Mouse (Mus musculus) kidney, postnatal 36 days (tissue): Measurements from ENCODE around the gene Agps.

Experiments
- DNase-seq, 2 experiments: peaks; one replicate each; pipeline ENCODE4 v3.0.0; 2021 to 2022; ENCODE audit warnings: mixed read lengths in 2 of 2

The Agps gene

DNA sequence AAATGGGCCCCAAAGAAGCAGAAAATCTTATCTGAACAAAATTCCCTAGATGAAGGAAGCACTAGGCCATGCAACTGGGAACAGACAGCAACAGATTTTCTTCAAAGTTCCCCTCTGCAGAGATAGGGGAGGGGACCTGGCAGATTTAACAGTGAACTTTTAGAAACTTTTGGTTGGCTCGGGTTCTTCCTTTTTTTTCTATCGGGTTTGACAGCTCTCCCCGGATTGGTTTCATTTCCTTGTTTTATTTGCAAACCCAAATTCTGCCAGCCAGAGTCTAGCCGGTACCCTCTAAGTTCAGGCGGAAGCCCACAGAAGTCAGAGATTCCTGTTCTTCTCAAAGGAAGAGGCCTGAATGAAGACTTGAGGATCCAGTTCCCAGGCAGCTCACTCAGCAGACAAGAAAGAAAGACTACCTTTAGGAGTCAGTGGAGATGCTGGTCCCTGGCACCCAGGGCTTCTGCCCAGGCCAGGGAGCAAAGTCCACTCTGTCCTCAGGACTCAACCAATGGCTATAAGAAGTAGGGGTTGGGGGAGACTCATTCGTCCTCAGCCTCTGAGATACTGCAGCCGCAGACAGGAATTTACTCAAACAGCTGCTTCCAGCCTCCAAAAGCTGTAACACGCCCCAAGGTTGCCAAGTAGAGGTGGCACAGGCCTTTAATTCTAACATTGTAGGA, 2.9 kb upstream of the Agps start:
- peak; percentile 32 to 50 for DNase-seq

- no peak for DNase-seq
Observed at GRCm38 (mm10) chr2:75830233-75830632, 1.7 kb upstream of the Agps start.

- no peak for DNase-seq
Observed at GRCm38 (mm10) chr2:75832781-75833180, 804 bp downstream of the Agps start.

GRCm38 (mm10) chr2:75834492-75834891, 2.5 kb downstream of the Agps start:
- DNase-seq, result peak; percentile 25 to 29

DNA sequence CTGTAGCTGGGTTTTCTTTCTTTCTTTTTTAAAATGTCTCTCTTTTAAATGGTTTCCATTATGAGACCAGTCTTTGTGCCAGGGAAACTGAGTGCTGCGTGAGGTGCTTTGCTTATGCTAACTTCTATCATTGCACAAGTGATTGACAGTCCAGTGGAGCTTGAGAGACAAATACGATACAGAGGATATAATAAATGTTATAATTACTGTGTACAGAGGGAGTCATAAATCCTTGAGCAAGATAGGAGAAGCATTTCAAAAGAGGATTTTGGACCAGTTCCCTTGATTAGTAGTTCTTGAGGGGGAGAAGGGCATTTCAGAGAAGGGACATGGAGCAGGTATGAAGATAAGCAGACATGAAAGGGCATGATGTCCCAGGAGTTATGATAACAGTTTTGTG, 10.3 kb downstream of the Agps start:
- DNase-seq, result no peak

DNA sequence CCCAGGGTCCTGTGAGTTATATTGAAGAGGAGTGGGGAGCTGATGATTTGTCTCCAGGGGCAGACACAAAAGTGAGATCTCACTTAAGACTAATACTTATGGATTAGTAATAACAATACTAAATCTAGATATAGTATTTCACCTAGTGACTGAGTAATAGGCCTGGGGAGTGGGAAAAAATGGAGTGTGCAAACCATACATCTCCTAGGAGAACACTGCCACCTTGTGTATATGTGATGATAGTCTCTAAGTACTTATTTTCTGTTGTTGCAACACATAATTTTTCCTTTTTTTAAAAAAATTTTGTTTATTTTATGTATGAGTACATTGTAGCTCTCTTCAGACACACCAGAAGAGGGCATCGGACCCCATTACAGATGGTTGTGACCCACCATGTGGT, 15.7 kb downstream of the Agps start:
- no peak for DNase-seq

- DNase-seq, result no peak
Observed at GRCm38 (mm10) chr2:75852483-75852882, 20.5 kb downstream of the Agps start.

DNA sequence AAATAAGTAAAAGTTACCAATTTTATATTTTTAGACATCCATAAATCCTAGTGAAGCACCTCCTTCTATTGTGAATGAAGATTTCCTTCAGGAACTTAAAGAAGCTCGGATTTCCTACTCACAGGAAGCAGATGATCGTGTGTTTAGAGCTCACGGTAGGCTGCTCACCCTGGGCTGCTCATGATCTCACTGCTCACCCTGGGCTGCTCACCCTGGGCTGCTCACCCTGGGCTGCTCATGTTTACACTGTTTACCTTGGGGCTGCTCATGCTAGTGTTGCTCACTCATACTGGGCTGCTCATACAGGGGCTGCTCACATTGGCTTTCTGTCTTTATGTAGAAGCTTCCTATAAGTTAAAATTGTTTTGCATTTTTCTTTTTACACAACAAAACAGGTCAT, 22.2 kb downstream of the Agps start:
- DNase-seq, result no peak

DNA sequence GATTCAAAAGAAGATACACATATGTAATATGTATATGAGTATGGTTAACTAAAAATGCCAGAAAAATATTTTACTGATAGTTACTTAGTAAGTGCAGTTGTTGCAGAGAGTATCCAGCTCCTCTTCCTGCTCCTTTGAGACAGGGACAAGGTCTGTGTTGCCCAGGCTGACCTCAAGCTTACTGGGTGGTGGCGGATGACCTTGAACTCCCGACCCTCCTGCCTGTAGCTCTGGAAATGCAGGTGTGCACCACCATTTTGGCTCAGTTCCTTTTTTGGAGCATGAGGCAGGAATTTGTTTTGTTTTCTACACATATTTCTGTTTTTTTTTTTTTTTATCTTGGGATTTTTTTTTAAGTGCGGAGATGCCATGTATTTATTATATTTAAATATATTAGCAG, 29.1 kb downstream of the Agps start:
- DNase-seq, result peak in 1 of 2 experiments; percentile 31

DNA sequence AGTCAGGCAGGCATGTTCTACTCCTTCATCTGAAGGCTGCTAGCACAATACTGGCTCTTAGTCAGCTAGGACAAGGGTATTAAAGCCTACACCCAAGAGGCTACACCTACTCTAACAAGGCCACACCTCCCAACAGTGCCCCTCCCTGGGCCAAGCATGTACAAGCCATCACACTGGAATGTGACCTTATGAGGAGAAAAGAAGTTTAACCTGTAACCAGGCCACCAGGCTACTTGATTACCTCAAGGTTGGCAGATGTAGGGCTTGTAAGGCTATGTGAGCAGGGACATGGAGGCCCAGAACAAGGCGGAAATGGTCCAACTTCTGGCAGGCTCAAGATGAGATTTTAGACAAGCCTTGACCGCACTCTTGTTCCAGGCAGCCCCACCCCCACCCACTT, 37.6 kb downstream of the Agps start:
- peak; percentile 46 to 64 for DNase-seq

DNA sequence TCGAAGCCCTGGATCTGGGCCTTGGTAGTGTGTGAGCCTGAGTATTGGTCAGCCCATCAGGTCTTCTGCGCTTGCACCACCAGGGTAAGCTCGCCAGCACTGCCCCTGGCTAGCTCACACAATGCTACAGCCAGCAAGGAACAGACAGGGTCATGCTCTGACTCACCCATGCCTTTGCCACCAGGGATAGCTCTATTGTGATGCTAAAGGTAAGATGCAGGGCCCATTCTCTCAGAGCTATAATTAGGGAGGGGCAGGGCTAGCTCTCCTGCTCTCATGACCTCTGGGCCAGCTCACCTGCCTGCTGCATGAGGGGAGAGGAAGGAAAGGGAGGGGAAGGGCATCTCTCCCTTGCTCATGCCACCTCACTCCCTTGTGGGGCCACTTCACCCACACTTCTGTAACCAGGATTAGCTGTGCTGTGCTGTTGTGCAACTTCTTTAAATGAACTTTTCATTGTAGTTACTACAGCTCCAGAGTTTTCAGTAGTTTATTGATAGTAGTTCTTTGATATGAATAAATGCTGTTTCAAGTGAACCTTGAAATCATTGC, 42.1 kb downstream of the Agps start:
- no peak for DNase-seq

DNA sequence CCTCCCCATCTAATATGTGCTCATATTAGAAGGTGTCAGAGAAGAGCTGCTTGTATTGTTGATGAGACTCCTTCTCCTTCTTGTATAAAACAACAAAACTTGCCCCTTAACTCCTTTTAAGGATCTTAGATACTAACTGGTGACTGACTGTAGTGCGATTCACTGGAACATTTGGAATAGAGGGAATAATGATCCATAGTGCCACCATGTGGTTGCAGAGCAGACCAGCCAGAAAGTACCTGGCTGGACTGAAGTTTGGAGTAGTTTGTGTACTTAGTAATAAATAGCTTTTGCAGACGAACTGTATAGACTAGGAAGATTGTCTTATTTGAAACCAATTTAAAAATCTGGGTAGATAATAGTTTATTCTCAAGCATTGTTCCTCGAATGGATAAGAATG, 47.8 kb downstream of the Agps start:
- peak; percentile 6 to 20 for DNase-seq

DNA sequence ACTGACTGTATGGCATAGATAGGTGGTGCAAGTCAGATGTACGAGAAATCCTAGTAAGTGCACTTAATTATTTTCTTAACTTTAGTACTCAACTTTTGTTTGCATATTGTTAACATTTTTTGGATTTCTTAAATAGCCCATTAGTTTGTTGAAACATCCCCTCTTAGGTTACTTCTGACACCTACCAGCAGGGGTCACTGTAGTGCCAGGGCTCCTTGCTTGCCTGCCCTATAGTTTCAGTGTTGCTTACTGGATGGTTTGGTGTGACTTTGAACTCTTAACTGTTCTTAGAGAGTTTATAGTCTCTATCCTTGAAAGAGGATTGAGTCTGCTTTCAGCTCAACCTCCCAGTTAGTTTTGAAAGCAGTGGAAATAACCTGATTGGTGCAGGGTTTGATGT, 51.6 kb downstream of the Agps start:
- peak; percentile 46 to 77 for DNase-seq

DNA sequence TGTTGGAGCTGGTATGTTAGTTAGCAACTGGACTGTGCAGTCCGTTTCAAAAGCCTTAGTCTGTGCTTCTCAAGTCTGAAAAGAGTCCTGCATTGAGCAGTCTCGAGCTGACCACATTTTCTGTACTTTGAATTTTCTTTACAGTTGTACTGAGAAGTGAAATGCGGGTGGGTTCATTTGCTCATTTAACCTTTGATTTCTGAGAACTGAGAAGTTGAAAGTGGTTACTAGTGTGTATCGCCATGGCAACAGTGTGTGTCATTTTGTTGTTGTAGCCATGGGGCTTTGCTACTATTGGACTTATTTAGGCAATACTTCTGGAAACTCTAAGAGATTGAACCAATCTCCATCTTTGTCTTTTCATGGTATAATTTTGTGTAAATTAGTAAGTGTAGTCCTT, 60.0 kb downstream of the Agps start:
- no peak for DNase-seq

DNA sequence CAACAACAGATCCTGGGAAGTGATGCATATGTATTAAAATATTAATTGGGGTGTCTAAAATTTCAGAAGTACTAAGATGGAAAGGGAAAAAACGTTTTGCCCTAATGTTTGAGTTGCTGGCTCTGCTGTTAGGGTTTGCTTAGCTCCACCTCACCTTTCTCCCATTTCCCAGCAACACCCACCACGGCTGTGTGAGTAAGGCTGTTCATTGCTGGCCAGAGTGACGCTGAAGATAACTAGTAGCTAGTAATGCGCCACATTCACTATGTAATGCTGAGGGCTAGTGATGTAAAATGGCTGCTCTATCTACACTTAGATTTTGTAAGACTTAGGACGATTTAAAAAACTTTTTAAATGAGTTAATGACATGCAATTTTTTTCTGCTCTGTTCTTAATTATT, 63.7 kb downstream of the Agps start:
- DNase-seq, result no peak

DNA sequence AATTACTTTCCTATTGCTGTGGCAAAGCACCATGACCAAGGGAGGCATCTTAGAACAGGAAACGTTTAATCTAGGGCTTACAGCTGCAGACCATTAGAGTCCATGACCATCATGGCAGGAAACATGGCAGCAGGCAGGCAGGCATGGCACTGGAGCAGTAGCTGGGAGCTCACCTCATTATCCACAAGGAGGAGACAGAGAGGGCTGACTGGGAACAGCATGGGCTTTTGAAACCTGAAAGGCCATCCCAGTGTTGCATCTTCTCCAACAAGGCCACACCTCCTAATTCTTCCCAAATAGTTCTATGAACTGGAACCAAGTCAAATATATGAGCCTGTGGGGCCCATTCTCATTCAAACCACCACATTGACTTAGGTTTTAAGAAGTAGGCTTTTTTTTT, 68.3 kb downstream of the Agps start:
- DNase-seq, result no peak

DNA sequence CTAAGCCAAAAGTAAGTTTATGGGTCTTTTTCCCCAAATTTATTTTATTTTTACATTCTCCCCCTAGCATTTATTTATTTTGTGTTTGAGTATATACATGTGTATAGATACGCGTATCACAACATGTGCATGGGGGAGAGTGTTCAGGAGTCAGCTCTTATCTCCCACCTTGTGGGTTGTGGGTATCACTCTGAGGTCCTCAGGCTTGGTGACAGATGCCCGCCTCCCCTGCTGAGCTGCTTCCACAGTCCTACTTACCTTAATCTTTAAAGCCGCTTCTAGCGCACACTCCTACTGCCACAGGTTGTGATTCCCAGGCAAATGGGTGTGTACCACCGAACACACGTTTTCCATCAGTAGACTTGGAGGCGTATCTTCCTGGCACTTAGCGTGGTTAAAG, 69.9 kb downstream of the Agps start:
- no peak for DNase-seq

- DNase-seq, result no peak
Observed at GRCm38 (mm10) chr2:75907142-75907541, 75.2 kb downstream of the Agps start.

DNA sequence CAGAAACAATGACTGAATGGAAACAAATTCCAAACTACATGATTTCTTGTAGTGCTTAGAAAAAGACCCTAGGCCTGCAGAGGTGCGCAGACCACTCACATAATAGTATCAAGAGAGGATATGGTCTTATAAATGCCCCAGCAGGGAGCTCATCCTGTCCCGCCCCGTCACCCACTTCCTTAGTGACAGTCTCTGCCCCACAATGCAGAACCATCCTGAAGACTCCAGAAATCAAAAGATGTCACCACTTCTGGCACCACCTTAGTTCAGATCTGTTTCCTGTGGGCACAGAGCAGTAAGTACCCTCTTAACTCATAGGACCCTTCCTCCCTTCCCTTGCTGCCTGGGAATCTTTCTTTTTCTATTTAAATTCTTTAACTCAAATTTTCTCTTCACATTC, 83.1 kb downstream of the Agps start:
- DNase-seq, result no peak

DNA sequence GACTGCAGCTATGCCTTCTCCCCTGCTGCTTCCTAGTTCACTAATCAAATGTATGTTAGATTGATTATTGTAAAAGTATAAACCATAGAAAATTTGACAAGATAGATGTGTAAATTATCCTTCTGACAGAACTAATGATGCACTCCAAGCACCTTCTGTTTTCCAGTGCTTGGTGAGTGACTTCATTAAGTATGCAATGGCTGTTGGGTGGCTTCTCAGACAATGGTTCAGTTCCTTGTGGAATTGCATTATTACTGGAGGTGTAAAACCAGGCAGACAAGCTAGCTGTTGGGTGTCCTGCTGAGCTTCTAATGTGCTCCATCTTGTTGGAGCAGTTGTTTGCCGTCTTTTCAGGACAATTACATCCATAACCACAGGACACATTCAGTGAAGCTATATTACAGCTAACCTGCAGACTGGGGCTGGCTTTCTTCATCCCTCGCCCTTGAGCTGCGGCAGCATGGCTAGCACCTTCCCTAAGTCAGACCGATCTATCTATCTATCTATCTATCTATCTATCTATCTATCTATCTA, 91.9 kb downstream of the Agps start:
- no peak for DNase-seq

- DNase-seq, result no peak
Observed at GRCm38 (mm10) chr2:75926061-75926460, 94.1 kb downstream of the Agps start.

GRCm38 (mm10) chr2:75928011-75928410, 96.0 kb downstream of the Agps start:
- no peak for DNase-seq

DNA sequence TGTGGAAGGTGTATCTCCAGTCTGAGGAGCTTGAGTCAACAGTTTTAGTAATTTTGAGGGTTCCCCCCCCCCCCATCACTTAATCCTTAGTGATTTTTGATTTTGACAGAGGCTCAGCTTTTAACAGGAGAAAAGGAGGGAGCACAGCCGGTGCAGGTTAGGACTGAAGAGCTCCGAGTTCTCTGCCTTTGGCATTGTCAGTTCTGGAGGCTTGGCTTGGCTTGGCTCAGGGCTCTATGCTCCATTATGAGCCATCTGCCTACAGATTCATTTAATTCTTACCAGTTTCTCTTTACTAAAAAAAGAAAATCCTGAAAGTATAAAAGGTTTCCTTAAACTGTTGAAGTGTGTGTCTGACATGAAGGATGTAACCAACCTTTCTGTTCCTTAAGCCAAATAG, 97.2 kb downstream of the Agps start:
- DNase-seq, result no peak

- DNase-seq, result no peak
Observed at GRCm38 (mm10) chr2:75929786-75930444, 97.9 kb downstream of the Agps start.
